Mouse (Mus musculus) E14TG2a.4 (cell line): ENCODE measurements around the gene Ppp4r2.

Source experiments
- CTCF ChIP-seq: conservative IDR thresholded peaks from 2 replicates; pipeline ENCODE4 v1.5.1; 2014; ENCODE audit warnings: low read length
- NANOG ChIP-seq: IDR thresholded peaks from 2 replicates; pipeline ENCODE4 v1.6.1; 2014; ENCODE audit warnings: borderline replicate concordance, low read length, mixed read lengths
- POU5F1 ChIP-seq: IDR thresholded peaks from 2 replicates; pipeline ENCODE4 v1.6.1; 2014; ENCODE audit warnings: low read length, borderline replicate concordance

- TF ChIP-seq CTCF (no peak), NANOG (no peak), POU5F1 (no peak)
These were observed 37.6 kb upstream of the Ppp4r2 start for GRCm38 (mm10) chr6:100795797-100796196.
